Mouse (Mus musculus): Measurements from ENCODE around the gene Gins2. TPM values are rescaled to one million over a fixed set of nuclear protein-coding genes. Genes with fewer than 3 reads are reported as not detected.

Gins2 gene
- total RNA-seq, 2 experiments from 2014 or later, result 8.6 to 9.1 TPM

GRCm38 (mm10) chr8:120565151-120565711 lies 23.9 kb downstream of the Gins2 start:
- DNase-seq, result no peak

DNA sequence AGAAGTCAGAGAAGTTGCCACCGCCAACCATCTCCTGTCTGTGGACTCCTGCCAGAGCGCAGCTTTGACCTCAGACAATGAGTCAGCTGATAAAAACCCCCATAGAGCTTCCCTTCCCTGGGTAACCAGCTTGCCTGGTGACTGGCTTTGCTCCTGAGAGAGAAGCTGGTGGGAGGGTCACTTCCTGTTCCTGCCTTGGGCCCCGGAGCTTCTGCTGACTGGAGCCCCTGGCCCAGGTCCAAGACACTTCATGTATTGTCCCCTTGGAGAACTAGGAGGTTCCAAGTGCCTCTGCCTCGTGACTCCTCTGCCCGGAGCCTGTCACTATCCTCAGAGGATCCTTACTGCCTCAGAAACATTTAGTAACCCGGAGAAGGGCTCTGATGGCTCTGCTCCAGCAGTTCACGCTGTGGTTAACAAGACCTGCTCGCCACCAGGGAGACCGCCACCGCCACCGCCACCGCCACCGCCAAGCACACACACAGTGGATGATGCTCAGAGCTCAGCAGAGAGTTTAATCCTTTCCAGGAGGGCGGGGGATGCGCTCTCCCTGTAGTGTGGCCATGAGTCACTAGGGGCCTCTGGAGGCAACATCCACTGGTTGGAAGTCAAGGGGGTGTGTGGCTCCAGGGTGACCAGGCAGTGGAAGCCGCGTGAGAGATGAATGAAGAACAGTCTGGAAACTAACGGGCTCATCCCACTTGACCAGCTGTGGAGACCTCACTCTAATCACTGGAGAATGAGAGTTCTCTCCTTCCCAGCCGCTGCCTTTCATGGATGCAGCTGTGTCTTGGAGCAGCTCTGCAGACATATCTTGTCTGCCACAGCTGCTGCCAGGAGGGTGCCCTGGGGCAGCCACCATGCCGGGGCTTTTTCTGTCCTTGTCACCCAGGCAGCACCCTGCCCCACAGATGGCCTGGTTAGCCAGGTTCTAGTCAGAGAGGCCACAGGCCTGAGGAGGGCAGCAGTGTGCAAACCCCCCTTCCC lies 25.0 kb downstream of the Gins2 start:
- peak; percentile 83 for DNase-seq

DNA sequence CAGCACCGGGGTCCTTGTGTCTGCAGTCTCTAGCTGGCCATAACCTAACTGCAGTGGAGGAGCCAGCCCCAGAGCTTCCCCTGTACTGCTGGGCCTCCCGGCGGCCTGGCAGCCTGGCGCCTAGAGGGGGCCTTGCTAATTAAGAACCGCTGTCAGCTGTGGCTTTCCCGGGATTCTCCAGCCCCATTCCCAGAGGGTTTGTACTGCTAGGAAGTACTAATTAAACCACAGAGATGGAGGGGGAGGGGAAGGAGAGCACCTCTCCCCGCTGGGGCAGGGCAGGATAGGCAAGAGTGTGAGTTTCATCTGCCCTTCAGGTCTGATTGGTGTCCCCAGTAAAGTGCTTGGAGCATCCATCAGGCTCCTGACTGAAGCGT lies 25.8 kb downstream of the Gins2 start:
- no peak for DNase-seq

- DNase-seq, result no peak
Measured at GRCm38 (mm10) chr8:120562680-120563347, 26.3 kb downstream of the Gins2 start.

DNA sequence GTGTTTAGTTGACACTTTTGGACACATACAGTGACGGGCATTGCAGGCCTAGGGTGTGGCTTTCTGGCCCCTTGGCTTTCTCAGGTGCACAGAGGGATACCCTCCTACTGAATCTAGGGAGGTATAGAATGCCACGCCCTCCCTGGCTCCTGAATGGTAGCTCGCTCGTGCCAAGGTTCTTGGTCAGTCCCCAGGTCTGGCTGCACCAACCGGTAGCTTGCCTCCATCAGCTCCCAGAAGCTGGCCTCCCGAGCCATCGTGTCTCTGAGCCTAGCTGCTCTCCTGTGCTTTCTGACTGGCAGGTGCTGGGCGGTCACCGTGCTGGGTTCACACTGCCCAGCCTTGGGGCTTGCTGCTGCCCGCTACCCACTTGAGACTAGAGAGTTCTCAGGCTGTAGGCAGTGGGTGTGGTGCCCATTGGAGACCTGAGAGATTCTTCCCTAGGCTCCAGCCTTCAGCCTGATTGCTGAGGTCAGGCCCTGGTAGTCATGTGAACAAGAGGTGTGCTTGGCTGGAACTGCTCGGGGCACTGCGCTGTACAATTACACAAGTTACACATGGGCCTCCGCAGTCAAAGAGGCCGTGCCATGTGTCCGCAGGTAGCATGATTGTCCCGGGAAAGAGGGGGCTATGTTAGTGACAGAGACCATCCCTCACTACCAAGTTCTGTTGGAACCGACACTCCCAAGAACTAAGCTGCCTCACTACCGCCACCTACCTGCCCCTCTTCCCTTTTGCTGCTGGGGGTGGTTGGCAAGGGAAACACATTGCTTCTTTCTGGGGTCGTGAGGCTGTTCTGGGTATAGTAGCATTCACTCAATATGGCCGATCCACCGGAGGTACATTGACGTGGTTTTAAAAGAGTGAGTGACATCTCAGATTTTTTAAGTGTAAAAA lies 27.3 kb downstream of the Gins2 start:
- DNase-seq, result no peak

DNA sequence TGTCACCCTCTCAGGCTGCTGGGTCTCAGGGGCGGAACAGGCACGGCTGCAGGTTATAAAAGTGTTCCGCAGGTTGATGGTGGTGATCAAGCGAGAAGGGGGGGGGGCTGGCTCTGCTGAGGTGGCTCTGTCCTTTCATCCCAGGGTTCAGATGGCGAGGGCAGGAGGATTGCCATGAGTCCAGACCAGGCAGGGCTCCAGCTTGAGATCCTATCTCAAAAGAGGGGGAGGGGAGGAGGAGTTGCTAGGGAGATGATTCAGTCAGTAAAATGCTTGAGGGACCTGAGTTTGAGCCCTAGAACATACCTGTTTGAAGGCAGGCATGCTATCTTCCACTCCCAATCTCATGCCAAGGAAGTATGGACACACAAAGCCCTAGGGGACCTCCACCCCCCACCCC lies 28.6 kb downstream of the Gins2 start:
- DNase-seq, result no peak

DNA sequence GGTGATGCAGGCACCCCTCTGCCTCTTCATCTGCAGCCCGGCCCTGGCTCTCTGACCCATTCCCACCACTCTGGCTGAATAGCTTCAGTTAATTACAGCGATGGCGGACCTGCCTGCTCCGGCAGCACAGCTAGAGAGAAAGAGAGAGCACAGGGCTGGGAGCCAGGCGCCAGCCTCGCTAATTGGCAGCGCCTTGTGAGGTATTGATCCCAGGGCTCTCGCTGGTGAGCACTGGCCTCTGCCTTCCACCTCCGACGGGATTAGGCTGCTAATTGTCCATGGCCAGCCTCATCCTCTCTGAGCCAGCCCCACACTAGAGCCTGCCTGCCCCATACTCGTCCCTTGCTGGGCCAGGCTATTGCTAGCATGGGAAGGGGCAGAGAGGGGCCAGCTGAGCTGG lies 29.4 kb downstream of the Gins2 start:
- no peak for DNase-seq

- no peak for DNase-seq
Measured at GRCm38 (mm10) chr8:120558162-120558561, 30.9 kb downstream of the Gins2 start.

GRCm38 (mm10) chr8:120557170-120557965 lies 31.7 kb downstream of the Gins2 start:
- DNase-seq, result no peak

GRCm38 (mm10) chr8:120556198-120556892 lies 32.8 kb downstream of the Gins2 start:
- DNase-seq, result no peak

DNA sequence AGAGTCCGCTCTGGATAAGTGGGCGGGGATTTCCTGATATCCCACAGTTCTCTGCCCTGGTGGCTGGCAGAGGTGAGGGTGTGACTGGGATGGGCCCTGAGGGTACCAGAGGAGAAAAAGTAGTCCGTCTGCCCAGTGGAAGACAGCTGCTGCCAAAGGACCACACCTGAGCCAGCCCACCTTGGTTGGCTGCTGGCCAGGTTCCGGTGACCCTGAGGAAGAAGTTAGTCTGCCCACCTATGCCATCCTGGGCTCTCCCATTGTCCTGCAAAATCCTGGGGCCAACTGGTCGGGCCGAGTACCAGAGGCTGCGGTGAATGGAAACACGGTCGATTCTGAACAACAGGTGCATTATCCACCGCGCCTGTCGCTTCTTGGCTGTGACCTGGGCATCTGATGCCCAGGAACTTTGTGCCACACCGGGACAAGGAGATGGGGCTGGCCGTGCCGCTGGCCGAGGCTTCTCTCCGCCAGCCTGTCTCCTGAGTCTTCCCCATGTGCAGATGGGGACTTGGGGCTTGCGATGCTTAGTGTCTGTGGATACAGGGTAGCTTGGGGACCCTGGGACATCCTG lies 34.6 kb downstream of the Gins2 start:
- DNase-seq, result no peak

DNA sequence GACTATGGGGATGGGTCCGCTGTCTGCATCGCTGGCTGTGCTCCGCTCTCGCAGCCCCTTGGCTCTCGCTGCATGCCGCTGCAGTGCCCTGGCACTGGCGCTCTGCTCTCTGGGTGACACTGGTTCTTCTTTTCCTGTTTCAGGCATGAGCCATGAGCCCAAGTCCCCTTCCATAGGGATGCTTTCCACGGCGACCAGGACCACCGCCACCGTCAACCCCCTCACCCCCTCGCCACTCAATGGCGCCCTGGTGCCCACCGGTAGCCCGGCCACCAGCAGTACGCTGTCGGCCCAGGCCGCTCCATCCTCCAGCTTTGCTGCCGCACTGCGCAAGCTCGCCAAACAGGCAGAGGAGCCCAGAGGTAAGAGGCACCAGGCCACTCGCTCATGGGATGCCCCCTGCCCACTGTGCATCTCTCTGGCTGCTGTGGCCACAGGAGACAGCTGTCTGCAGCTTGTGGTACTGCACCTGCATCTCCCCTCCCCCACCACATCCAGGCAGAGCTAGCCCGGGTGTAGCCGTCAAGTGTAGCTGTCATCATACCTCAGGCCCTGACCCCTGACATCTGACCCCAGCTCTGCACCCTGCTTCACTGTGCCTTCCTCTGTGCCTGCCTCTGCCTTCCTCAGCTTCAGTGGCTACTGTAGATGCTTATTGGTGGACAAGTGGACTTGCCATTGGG lies 35.5 kb downstream of the Gins2 start:
- DNase-seq, result no peak

DNA sequence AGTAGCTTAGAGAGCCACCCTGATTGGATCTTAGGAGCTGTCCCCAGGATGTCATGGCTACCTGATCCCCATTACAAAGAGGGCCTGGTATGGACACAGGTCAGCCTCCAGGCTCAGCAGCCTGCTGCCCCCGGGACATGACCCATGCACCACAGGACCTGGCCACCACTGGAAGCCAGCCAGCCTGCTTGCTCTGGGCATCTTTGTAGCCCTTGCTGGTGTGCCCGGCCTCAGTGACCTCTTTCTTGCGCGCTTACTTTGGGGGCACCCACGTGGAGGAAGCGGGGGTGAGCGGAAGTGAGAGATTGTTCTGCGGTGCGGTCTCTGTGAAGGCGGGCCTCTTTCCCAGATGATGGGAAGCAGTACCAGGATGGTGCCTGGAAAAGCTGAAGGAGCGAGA lies 36.6 kb downstream of the Gins2 start:
- no peak for DNase-seq

- no peak for DNase-seq
Measured at GRCm38 (mm10) chr8:120551677-120551980, 37.5 kb downstream of the Gins2 start.

DNA sequence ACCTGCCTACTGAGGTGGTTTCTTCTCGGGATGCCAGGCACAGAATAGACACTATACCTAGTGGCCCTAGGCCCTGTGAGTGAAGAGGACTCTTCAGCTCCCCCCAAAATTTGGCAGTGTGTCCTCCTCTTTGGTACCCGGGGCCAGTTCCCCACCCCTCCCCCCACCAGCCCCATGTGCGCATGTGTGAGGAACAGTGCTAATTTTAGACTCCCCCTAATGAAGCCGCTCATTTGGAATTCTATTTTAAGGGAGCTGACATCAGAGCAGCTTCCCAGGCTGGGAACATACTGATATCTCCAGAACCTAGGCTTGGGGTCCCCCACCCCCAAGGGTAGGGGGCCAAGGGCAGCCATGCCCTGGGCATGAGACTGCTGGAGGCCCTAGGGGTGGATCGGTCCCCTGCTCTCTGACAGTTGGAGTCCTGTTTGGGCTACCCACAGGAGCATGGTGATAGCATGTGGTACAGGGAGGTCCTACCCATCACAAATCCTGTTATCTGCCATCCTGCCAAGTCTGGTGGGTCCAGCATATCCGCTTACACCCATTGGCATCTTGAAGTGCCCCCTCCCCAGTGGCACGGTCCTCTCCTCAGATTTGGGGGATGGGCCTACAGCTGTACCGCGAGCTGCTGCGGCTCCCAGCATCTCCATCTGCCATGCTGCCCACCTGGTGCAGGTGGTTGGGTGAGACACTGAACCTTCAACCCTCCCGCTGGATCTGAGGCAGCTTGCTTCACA lies 38.0 kb downstream of the Gins2 start:
- no peak for DNase-seq

DNA sequence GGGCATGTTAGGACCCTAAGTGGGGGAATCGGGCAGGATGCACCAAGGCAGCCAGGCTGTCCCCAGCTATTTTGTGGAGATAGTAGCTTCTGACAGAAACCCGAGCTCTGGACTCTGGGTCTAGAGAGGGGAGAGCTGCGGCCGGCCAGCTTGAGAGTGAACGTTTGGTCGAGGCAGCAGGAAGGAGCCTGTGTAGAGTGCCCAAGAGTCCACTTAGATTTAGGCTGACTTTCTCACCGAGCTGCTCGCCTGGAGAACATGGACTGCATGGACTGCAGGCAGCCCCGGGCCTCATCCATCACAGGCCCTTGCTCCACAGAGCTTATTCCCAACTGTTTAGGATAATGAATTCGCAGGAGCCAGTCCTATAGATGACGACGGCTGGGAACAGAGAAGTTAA lies 38.7 kb downstream of the Gins2 start:
- DNase-seq, result no peak

DNA sequence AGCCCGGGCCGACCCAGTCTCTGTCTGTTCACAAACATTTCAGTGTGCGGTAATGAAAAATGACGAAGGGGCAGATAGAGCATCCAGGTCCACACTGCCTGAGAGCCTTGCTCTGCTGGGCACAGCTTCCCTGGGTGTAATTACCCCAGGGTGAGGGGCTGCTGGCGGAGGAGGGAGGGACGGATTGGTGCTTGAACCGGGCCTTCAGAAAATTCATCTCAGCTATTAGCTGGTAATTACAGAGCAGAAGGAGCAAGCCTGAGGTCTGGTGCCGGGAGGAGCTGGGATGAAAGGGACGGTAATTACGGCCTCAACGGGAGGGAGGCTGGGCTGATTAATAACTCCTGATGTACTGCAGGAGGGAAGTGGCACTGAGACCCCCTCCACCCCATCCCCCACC lies 39.2 kb downstream of the Gins2 start:
- no peak for DNase-seq

- DNase-seq, result no peak
Measured at GRCm38 (mm10) chr8:120549321-120549921, 39.7 kb downstream of the Gins2 start.

- DNase-seq, result no peak
Measured at GRCm38 (mm10) chr8:120548313-120548761, 40.8 kb downstream of the Gins2 start.
